Mouse (Mus musculus): ENCODE measurements around the gene Hapln4.

Gene Hapln4

GRCm38 (mm10) chr8:70139026-70139857 lies 56.0 kb downstream of the Hapln4 start, which contains the start of the genes Rfxank, Borcs8 and Mef2b:
Gene Rfxank (minus strand): TSS chr8:70139154.
Gene Borcs8 (plus strand): TSS chr8:70139499.
Gene Mef2b (plus strand): TSS chr8:70139711.
- DNase-seq (ENCODE audit: low spot score) = peak; percentile 99

- DNase-seq (ENCODE audit: low spot score) = no peak
Observed at GRCm38 (mm10) chr8:70139981-70140380, 56.7 kb downstream of the Hapln4 start.

All from T-cell, adult 2 months (primary cell).